Mouse (Mus musculus) neural tube, embryonic 12.5 days (tissue): ENCODE measurements around the gene Tmem151a. TPM values are rescaled to one million over a fixed set of nuclear protein-coding genes. Genes with fewer than 3 reads are reported as not detected.

Source experiments
- ATAC-seq: fragments of 200-750 bp; cut with Nextera tagmentation; 2 replicates; pipeline ENCODE4 v1.8.0; 2017; ENCODE audit warnings: low read depth, mild to moderate bottlenecking, moderate TSS enrichment, moderate library complexity; ENCODE audit not compliant: low FRiP score
- H3K27ac ChIP-seq: fragments of 300-500 bp; sonication (generic); 2 replicates; pipeline ENCODE4 v1.5.1; 2016
- H3K27me3 ChIP-seq: fragments of 300-500 bp; sonication (generic); replicated peaks from 2 replicates; pipeline ENCODE4 v1.6.1; 2016; ENCODE audit warnings: mild to moderate bottlenecking
- H3K36me3 ChIP-seq: fragments of 300-500 bp; sonication (generic); 2 replicates; pipeline ENCODE4 v1.6.1; 2016; ENCODE audit warnings: mild to moderate bottlenecking
- H3K4me1 ChIP-seq: fragments of 300-500 bp; sonication (generic); 2 replicates; pipeline ENCODE4 v1.6.1; 2016
- H3K4me2 ChIP-seq: fragments of 300-500 bp; sonication (generic); replicated peaks from 2 replicates; pipeline ENCODE4 v1.6.1; 2016; ENCODE audit warnings: mild to moderate bottlenecking
- H3K4me3 ChIP-seq: fragments of 300-500 bp; sonication (generic); 2 replicates; pipeline ENCODE4 v1.5.1; 2016
- H3K9ac ChIP-seq: fragments of 300-500 bp; sonication (generic); 2 replicates; pipeline ENCODE4 v1.6.1; 2016; ENCODE audit warnings: mild to moderate bottlenecking
- H3K9me3 ChIP-seq: fragments of 300-500 bp; sonication (generic); 2 replicates; pipeline ENCODE4 v1.6.1; 2016; ENCODE audit warnings: mild to moderate bottlenecking
- WGBS: fragments of 180-500 bp; shearing (Covaris S2); methylation state at CpG from one replicate; pipeline ENCODE4 v1.1.7; 2016; 5-methylcytosine and 5-hydroxymethylcytosine counted together
- polyA plus RNA-seq: library from polyadenylated mRNA; unstranded; fragments of >200 nt; fragmentation: Nextera tagmentation; extraction: Ambion mirVana; gene quantifications from 2 replicates; pipeline ENCODE4 v1.2.1, GENCODE M21; 2016

Gene Tmem151a
- polyA plus RNA-seq, 1 experiment from 2014 or later = 2.8 TPM

- no peak overlapping the region for H3K27ac ChIP-seq
- no peak overlapping the region for H3K4me3 ChIP-seq
- H3K9me3 ChIP-seq = no peaks in the 10 kb centered on the region
- H3K4me1 ChIP-seq = peaks cover 8% of the 10 kb centered on the region
- H3K4me2 ChIP-seq = no peak overlapping the region
- H3K9ac ChIP-seq = no peak overlapping the region
- peaks cover 40% of the 10 kb centered on the region for H3K36me3 ChIP-seq
- 94% methylated on average over 8 of the region's 8 CpGs for WGBS
- no peak for ATAC-seq
- H3K27me3 ChIP-seq = no peaks in the 10 kb centered on the region
Observed at GRCm38 (mm10) chr19:5026111-5026510, 59.2 kb downstream of the Tmem151a start.

GRCm38 (mm10) chr19:5023621-5024479, 61.5 kb downstream of the Tmem151a start, which contains the start of gene Slc29a2:
Slc29a2 (plus strand) TSS chr19:5023860.
- H3K4me2 ChIP-seq = peak within 1 kb of the TSS; percentile 87
- peaks cover 19% of the 10 kb centered on the region for H3K36me3 ChIP-seq
- no peaks in the 10 kb centered on the region for H3K27me3 ChIP-seq
- H3K9me3 ChIP-seq = no peaks in the 10 kb centered on the region
- peaks cover 8% of the 10 kb centered on the region for H3K4me1 ChIP-seq
- peak within 1 kb of the TSS; percentile 76 for H3K27ac ChIP-seq
- WGBS = under 1% methylated on average over 62 of the region's 62 CpGs
- ATAC-seq = peak; percentile 95
- H3K4me3 ChIP-seq = peak within 1 kb of the TSS; percentile 72
- peak within 1 kb of the TSS; percentile 74 for H3K9ac ChIP-seq

GRCm38 (mm10) chr19:5021416-5021815, 63.9 kb downstream of the Tmem151a start:
- Histone ChIP-seq H3K9ac (no peak overlapping the region), H3K4me2 (no peak overlapping the region), H3K27me3 (no peaks in the 10 kb centered on the region), H3K9me3 (no peaks in the 10 kb centered on the region), H3K27ac (no peak overlapping the region), H3K4me1 (peaks cover 8% of the 10 kb centered on the region), H3K4me3 (no peak overlapping the region), H3K36me3 (no peaks in the 10 kb centered on the region; the same call in 1 of the 2 replicates)
- ATAC-seq = no peak
- 83% methylated on average over 2 of the region's 2 CpGs for WGBS

Other genes with a start within 250 kb of the Tmem151a start
- gene Ccs, start 246.2 kb downstream of the Tmem151a start, polyA plus RNA-seq = 42.3 and 44.1 TPM in 2 replicates
- 0.14 and 0.26 TPM in 2 replicates for gene Ccdc87, start 246.2 kb downstream of the Tmem151a start, polyA plus RNA-seq
- 59.0 and 61.8 TPM in 2 replicates for gene Ctsf, start 230.4 kb downstream of the Tmem151a start, polyA plus RNA-seq
- gene Actn3, start 207.6 kb downstream of the Tmem151a start, polyA plus RNA-seq = 3.3 TPM in 2 replicates
- 21.4 and 22.1 TPM in 2 replicates for gene Zdhhc24, start 206.9 kb downstream of the Tmem151a start, polyA plus RNA-seq
- gene Bbs1, start 178.9 kb downstream of the Tmem151a start, polyA plus RNA-seq = 8.1 and 10.5 TPM in 2 replicates
- 167 and 171 TPM in 2 replicates for gene Dpp3, start 157.2 kb downstream of the Tmem151a start, polyA plus RNA-seq
- 4.9 and 6.5 TPM in 2 replicates for gene Peli3, start 142.4 kb downstream of the Tmem151a start, polyA plus RNA-seq
- gene Mrpl11, start 123.4 kb downstream of the Tmem151a start, polyA plus RNA-seq = 126 and 132 TPM in 2 replicates
- gene Npas4, start 95.2 kb downstream of the Tmem151a start, polyA plus RNA-seq = 0.06 and 0.08 TPM in 2 replicates
- gene Slc29a2, start 61.7 kb downstream of the Tmem151a start, polyA plus RNA-seq = 6.1 and 6.2 TPM in 2 replicates
- 48.2 and 50.0 TPM in 2 replicates for gene B4gat1, start 46.7 kb downstream of the Tmem151a start, polyA plus RNA-seq
- gene AC124502.3, start 46.6 kb downstream of the Tmem151a start, polyA plus RNA-seq = 2.4 and 3.4 TPM in 2 replicates
- 58.7 TPM in 2 replicates for gene Brms1, start 44.2 kb downstream of the Tmem151a start, polyA plus RNA-seq
- gene Rin1, start 35.0 kb downstream of the Tmem151a start, polyA plus RNA-seq = 2.0 and 2.5 TPM in 2 replicates
- gene Cd248, start 17.5 kb downstream of the Tmem151a start, polyA plus RNA-seq = 22.9 and 26.3 TPM in 2 replicates
- 66.3 and 69.1 TPM in 2 replicates for gene Yif1a, start 3.0 kb upstream of the Tmem151a start, polyA plus RNA-seq
- 231 and 236 TPM in 2 replicates for gene Cnih2, start 13.0 kb upstream of the Tmem151a start, polyA plus RNA-seq
- gene Rab1b, start 21.5 kb upstream of the Tmem151a start, polyA plus RNA-seq = 245 and 247 TPM in 2 replicates
- gene Klc2, start 33.0 kb upstream of the Tmem151a start, polyA plus RNA-seq = 62.6 and 63.1 TPM in 2 replicates
- gene Pacs1, start 187.6 kb upstream of the Tmem151a start, polyA plus RNA-seq = 28.9 and 35.0 TPM in 2 replicates
- 351 and 381 TPM in 2 replicates for gene Sf3b2, start 209.9 kb upstream of the Tmem151a start, polyA plus RNA-seq
- 18.6 and 19.4 TPM in 2 replicates for gene Gal3st3, start 212.8 kb upstream of the Tmem151a start, polyA plus RNA-seq